Mouse (Mus musculus) ES-E14 (cell line): ENCODE measurements around the gene Ly6g6f.

Experiments used
- CHD2 ChIP-seq: IDR thresholded peaks from 2 replicates; pipeline ENCODE4 v1.6.1; 2014; ENCODE audit warnings: mild to moderate bottlenecking, low read depth, low read length, inconsistent platforms
- HCFC1 ChIP-seq: IDR thresholded peaks from 2 replicates; pipeline ENCODE4 v1.6.1; 2012; ENCODE audit warnings: low read length, inconsistent platforms, borderline replicate concordance; ENCODE audit not compliant: insufficient read depth
- MAFK ChIP-seq: IDR thresholded peaks from 2 replicates; pipeline ENCODE4 v1.6.1; 2014; ENCODE audit warnings: mild to moderate bottlenecking, low read depth, low read length, inconsistent platforms; ENCODE audit not compliant: insufficient read depth
- ZC3H11A ChIP-seq: IDR thresholded peaks from 2 replicates; pipeline ENCODE4 v1.6.1; 2012; ENCODE audit warnings: low read depth, mild to moderate bottlenecking, inconsistent platforms, low read length, borderline replicate concordance

DNA sequence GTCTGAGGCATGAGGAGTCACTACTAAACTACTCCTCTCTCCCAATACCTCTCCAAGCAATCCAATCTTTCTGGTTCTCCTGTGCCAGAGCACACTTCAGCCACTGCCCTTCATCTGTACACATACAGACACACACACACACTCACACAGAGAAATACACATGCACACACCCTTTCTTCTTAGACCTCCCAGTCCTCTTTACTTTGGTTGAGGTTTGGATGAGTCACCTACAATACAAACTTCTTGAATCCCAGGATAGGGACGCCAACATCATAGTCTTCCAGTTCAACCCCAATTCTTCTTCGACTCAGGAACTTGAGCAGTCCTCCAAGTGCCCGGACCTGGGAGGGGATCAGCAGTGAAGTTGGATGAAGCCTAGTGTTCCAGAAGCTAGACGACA is 41.6 kb downstream of the Ly6g6f start:
- TF ChIP-seq ZC3H11A (no peak), HCFC1 (no peak), MAFK (no peak), CHD2 (no peak)
